Mouse (Mus musculus): ENCODE results near the gene Glb1. TPM values are rescaled to one million over a fixed set of nuclear protein-coding genes. Genes with fewer than 3 reads are reported as not detected.

The Glb1 gene
- polyA plus RNA-seq, 1 experiment from 2014 or later: 24.4 TPM

- ATAC-seq (ENCODE audit: insufficient number of reproducible peaks, low FRiP score, low TSS enrichment, low read depth) (no peak), DNase-seq (ENCODE audit: low spot score) (no peak)
- Histone ChIP-seq H3K9ac (ENCODE audit: low read length) (no peak overlapping the region), H3K4me3 (ENCODE audit: low read depth, low read length) (no peak overlapping the region), H3K36me3 (ENCODE audit: control insufficient read depth, insufficient read depth, low read length) (0 out of 2 replicates have a peak, but pooled peaks cover 2% of the 10 kb centered on the region), H3K4me2 (ENCODE audit: low read depth, severe bottlenecking) (no peak overlapping the region), H3K27me3 (ENCODE audit: control insufficient read depth, insufficient read depth, low read length) (no peaks in the 10 kb centered on the region), H3K9me3 (ENCODE audit: control insufficient read depth, low read length) (no peaks in the 10 kb centered on the region), H3K4me1 (ENCODE audit: control insufficient read depth, insufficient read depth, low read length) (no peaks in the 10 kb centered on the region), H3K27ac (replicated peaks; ENCODE audit: low read depth, low read length) (no peak overlapping the region)
- WGBS: 89% methylated on average over 10 of the region's 10 CpGs
Measured at GRCm38 (mm10) chr9:114440548-114440947, 39.7 kb downstream of the Glb1 start.

GRCm38 (mm10) chr9:114442225-114442624, 41.3 kb downstream of the Glb1 start:
- WGBS: 91% methylated on average over 9 of the region's 9 CpGs
- Histone ChIP-seq H3K27ac (replicated peaks; ENCODE audit: low read depth, low read length) (no peak overlapping the region), H3K9ac (ENCODE audit: low read length) (no peak overlapping the region), H3K9me3 (ENCODE audit: control insufficient read depth, low read length) (no peaks in the 10 kb centered on the region), H3K4me2 (ENCODE audit: low read depth, severe bottlenecking) (no peak overlapping the region), H3K36me3 (ENCODE audit: control insufficient read depth, insufficient read depth, low read length) (0 out of 2 replicates have a peak, but pooled peaks cover 2% of the 10 kb centered on the region), H3K4me3 (ENCODE audit: low read depth, low read length) (no peak overlapping the region), H3K27me3 (ENCODE audit: control insufficient read depth, insufficient read depth, low read length) (no peaks in the 10 kb centered on the region), H3K4me1 (ENCODE audit: control insufficient read depth, insufficient read depth, low read length) (no peaks in the 10 kb centered on the region)
- DNase-seq (ENCODE audit: low spot score) (no peak), ATAC-seq (ENCODE audit: insufficient number of reproducible peaks, low FRiP score, low TSS enrichment, low read depth) (no peak)

GRCm38 (mm10) chr9:114442893-114443292, 42.0 kb downstream of the Glb1 start:
- no peak for ATAC-seq (ENCODE audit: insufficient number of reproducible peaks, low FRiP score, low TSS enrichment, low read depth)
- H3K27ac ChIP-seq (replicated peaks; ENCODE audit: low read depth, low read length): no peak overlapping the region
- WGBS: 83% methylated on average over 9 of the region's 9 CpGs

GRCm38 (mm10) chr9:114443351-114443750, 42.5 kb downstream of the Glb1 start:
- H3K4me1 ChIP-seq (ENCODE audit: control insufficient read depth, insufficient read depth, low read length): no peaks in the 10 kb centered on the region
- no peak overlapping the region for H3K4me2 ChIP-seq (ENCODE audit: low read depth, severe bottlenecking)
- WGBS: 88% methylated on average over 8 of the region's 8 CpGs
- no peaks in the 10 kb centered on the region for H3K27me3 ChIP-seq (ENCODE audit: control insufficient read depth, insufficient read depth, low read length)
- no peaks in the 10 kb centered on the region for H3K9me3 ChIP-seq (ENCODE audit: control insufficient read depth, low read length)
- no peak overlapping the region for H3K9ac ChIP-seq (ENCODE audit: low read length)
- no peak overlapping the region for H3K27ac ChIP-seq (replicated peaks; ENCODE audit: low read depth, low read length)
- no peak for DNase-seq (ENCODE audit: low spot score)
- no peak overlapping the region for H3K4me3 ChIP-seq (ENCODE audit: low read depth, low read length)
- ATAC-seq (ENCODE audit: insufficient number of reproducible peaks, low FRiP score, low TSS enrichment, low read depth): no peak
- H3K36me3 ChIP-seq (ENCODE audit: control insufficient read depth, insufficient read depth, low read length): 0 out of 2 replicates have a peak, but pooled peaks cover 2% of the 10 kb centered on the region

More at GRCm38 (mm10) chr9:114442893-114443292, 42.0 kb downstream of the Glb1 start:
- no peak for DNase-seq (ENCODE audit: low spot score)
- H3K36me3 ChIP-seq (ENCODE audit: control insufficient read depth, insufficient read depth, low read length): 0 out of 2 replicates have a peak, but pooled peaks cover 2% of the 10 kb centered on the region
- H3K4me2 ChIP-seq (ENCODE audit: low read depth, severe bottlenecking): no peak overlapping the region
- no peak overlapping the region for H3K9ac ChIP-seq (ENCODE audit: low read length)
- H3K4me1 ChIP-seq (ENCODE audit: control insufficient read depth, insufficient read depth, low read length): no peaks in the 10 kb centered on the region
- H3K27me3 ChIP-seq (ENCODE audit: control insufficient read depth, insufficient read depth, low read length): no peaks in the 10 kb centered on the region
- no peaks in the 10 kb centered on the region for H3K9me3 ChIP-seq (ENCODE audit: control insufficient read depth, low read length)
- H3K4me3 ChIP-seq (ENCODE audit: low read depth, low read length): no peak overlapping the region

- Histone ChIP-seq H3K9me3 (ENCODE audit: control insufficient read depth, low read length) (no peaks in the 10 kb centered on the region), H3K9ac (ENCODE audit: low read length) (no peak overlapping the region), H3K4me3 (ENCODE audit: low read depth, low read length) (no peak overlapping the region), H3K4me1 (ENCODE audit: control insufficient read depth, insufficient read depth, low read length) (no peaks in the 10 kb centered on the region), H3K27me3 (ENCODE audit: control insufficient read depth, insufficient read depth, low read length) (no peaks in the 10 kb centered on the region), H3K36me3 (ENCODE audit: control insufficient read depth, insufficient read depth, low read length) (no peaks in the 10 kb centered on the region), H3K4me2 (ENCODE audit: low read depth, severe bottlenecking) (no peak overlapping the region), H3K27ac (replicated peaks; ENCODE audit: low read depth, low read length) (no peak overlapping the region)
- WGBS: 94% methylated on average over 8 of the region's 8 CpGs
- ATAC-seq (ENCODE audit: insufficient number of reproducible peaks, low FRiP score, low TSS enrichment, low read depth) (no peak), DNase-seq (ENCODE audit: low spot score) (no peak)
Measured at GRCm38 (mm10) chr9:114446887-114447286, 46.0 kb downstream of the Glb1 start.

- H3K27ac ChIP-seq (replicated peaks; ENCODE audit: low read depth, low read length): no peak overlapping the region
- 69% methylated on average over 5 of the region's 5 CpGs for WGBS
- DNase-seq (ENCODE audit: low spot score) (no peak), ATAC-seq (ENCODE audit: insufficient number of reproducible peaks, low FRiP score, low TSS enrichment, low read depth) (no peak)
- no peaks in the 10 kb centered on the region for H3K36me3 ChIP-seq (ENCODE audit: control insufficient read depth, insufficient read depth, low read length)
- H3K4me3 ChIP-seq (ENCODE audit: low read depth, low read length): no peak overlapping the region
- H3K9ac ChIP-seq (ENCODE audit: low read length): no peak overlapping the region
- H3K27me3 ChIP-seq (ENCODE audit: control insufficient read depth, insufficient read depth, low read length): no peaks in the 10 kb centered on the region
- H3K4me2 ChIP-seq (ENCODE audit: low read depth, severe bottlenecking): no peak overlapping the region
- no peaks in the 10 kb centered on the region for H3K9me3 ChIP-seq (ENCODE audit: control insufficient read depth, low read length)
- no peaks in the 10 kb centered on the region for H3K4me1 ChIP-seq (ENCODE audit: control insufficient read depth, insufficient read depth, low read length)
Measured at GRCm38 (mm10) chr9:114448700-114449099, 47.8 kb downstream of the Glb1 start.

GRCm38 (mm10) chr9:114449120-114449754, 48.4 kb downstream of the Glb1 start:
- ATAC-seq (ENCODE audit: insufficient number of reproducible peaks, low FRiP score, low TSS enrichment, low read depth): no peak
- Histone ChIP-seq H3K9me3 (ENCODE audit: control insufficient read depth, low read length) (no peaks in the 10 kb centered on the region), H3K9ac (ENCODE audit: low read length) (no peak overlapping the region), H3K36me3 (ENCODE audit: control insufficient read depth, insufficient read depth, low read length) (no peaks in the 10 kb centered on the region), H3K27ac (replicated peaks; ENCODE audit: low read depth, low read length) (no peak overlapping the region), H3K4me1 (ENCODE audit: control insufficient read depth, insufficient read depth, low read length) (no peaks in the 10 kb centered on the region), H3K4me3 (ENCODE audit: low read depth, low read length) (no peak overlapping the region), H3K27me3 (ENCODE audit: control insufficient read depth, insufficient read depth, low read length) (no peaks in the 10 kb centered on the region), H3K4me2 (ENCODE audit: low read depth, severe bottlenecking) (no peak overlapping the region)
- WGBS: 89% methylated on average over 13 of the region's 13 CpGs
- DNase-seq (ENCODE audit: low spot score): no peak

- no peak overlapping the region for H3K4me3 ChIP-seq (ENCODE audit: low read depth, low read length)
- H3K4me1 ChIP-seq (ENCODE audit: control insufficient read depth, insufficient read depth, low read length): no peaks in the 10 kb centered on the region
- H3K27me3 ChIP-seq (ENCODE audit: control insufficient read depth, insufficient read depth, low read length): no peaks in the 10 kb centered on the region
- no peak overlapping the region for H3K27ac ChIP-seq (replicated peaks; ENCODE audit: low read depth, low read length)
- no peak for ATAC-seq (ENCODE audit: insufficient number of reproducible peaks, low FRiP score, low TSS enrichment, low read depth)
- H3K4me2 ChIP-seq (ENCODE audit: low read depth, severe bottlenecking): no peak overlapping the region
- H3K36me3 ChIP-seq (ENCODE audit: control insufficient read depth, insufficient read depth, low read length): no peaks in the 10 kb centered on the region; the same call in 1 of the 2 replicates
- H3K9me3 ChIP-seq (ENCODE audit: control insufficient read depth, low read length): no peaks in the 10 kb centered on the region
- no peak overlapping the region for H3K9ac ChIP-seq (ENCODE audit: low read length)
- WGBS: 92% methylated on average over 7 of the region's 7 CpGs
- DNase-seq (ENCODE audit: low spot score): no peak
Measured at GRCm38 (mm10) chr9:114451615-114452014, 50.7 kb downstream of the Glb1 start.

- DNase-seq (ENCODE audit: low spot score) (no peak), ATAC-seq (ENCODE audit: insufficient number of reproducible peaks, low FRiP score, low TSS enrichment, low read depth) (no peak)
- Histone ChIP-seq H3K4me2 (ENCODE audit: low read depth, severe bottlenecking) (no peak overlapping the region), H3K27ac (replicated peaks; ENCODE audit: low read depth, low read length) (no peak overlapping the region), H3K27me3 (ENCODE audit: control insufficient read depth, insufficient read depth, low read length) (no peaks in the 10 kb centered on the region), H3K4me1 (ENCODE audit: control insufficient read depth, insufficient read depth, low read length) (no peaks in the 10 kb centered on the region), H3K4me3 (ENCODE audit: low read depth, low read length) (no peak overlapping the region), H3K36me3 (ENCODE audit: control insufficient read depth, insufficient read depth, low read length) (no peaks in the 10 kb centered on the region; the same call in 1 of the 2 replicates), H3K9ac (ENCODE audit: low read length) (no peak overlapping the region), H3K9me3 (ENCODE audit: control insufficient read depth, low read length) (no peaks in the 10 kb centered on the region)
- 93% methylated on average over 6 of the region's 6 CpGs for WGBS
Measured at GRCm38 (mm10) chr9:114452418-114452817, 51.5 kb downstream of the Glb1 start.
